19 mouse cellular contexts compared by ENCODE assay signal in genomic region chr11:38201136-38201741, GRCm38 (mm10).
DNase-seq lines count a peak whose midpoint lies in the region; ATAC-seq and TF ChIP-seq lines count a peak whose summit lies in the region.
"Had no signal": no experiment of that assay in that cellular context is flagged by ENCODE, and none has a peak within 500 bp of the region (broad histone marks: within the 10 kb centered on the region; RNA-seq: fewer than 3 reads in every experiment).

No protein-coding gene starts in this region.

- no peak overlapping the region for H3K4me3 ChIP-seq in embryonic facial prominence, embryonic 14.5 days (ENCODE audit: low read depth, low read length)
- no peak overlapping the region for H3K4me3 ChIP-seq in embryonic facial prominence, embryonic 10.5 days
- no peak overlapping the region for H3K4me3 ChIP-seq in kidney, embryonic 16.5 days (ENCODE audit: low read length)
- no peak overlapping the region for H3K4me3 ChIP-seq in kidney, embryonic 14.5 days (ENCODE audit: low read length)
- no peak overlapping the region for H3K4me3 ChIP-seq in lung, embryonic 16.5 days (ENCODE audit: low read length)
- no peak overlapping the region for H3K4me3 ChIP-seq in layer of hippocampus, adult 2 months
- H3K4me3 ChIP-seq: erythroblast, embryonic 14.5 days; heart, embryonic 10.5 days; hindbrain, embryonic 15.5 days; midbrain, embryonic 10.5 days; neural tube, embryonic 13.5 days had no signal

- no peak for TF ChIP-seq POLR2A in brain, embryonic 14.5 days (IDR thresholded peaks at IDR 0.05; ENCODE audit: borderline replicate concordance, extremely low read depth, insufficient read depth, insufficient read length, poor library complexity, severe bottlenecking)

- H3K27me3 ChIP-seq in embryonic facial prominence, embryonic 14.5 days (replicated peaks; ENCODE audit: control insufficient read depth, insufficient read depth, low read length), result no peaks in the 10 kb centered on the region
- H3K27me3 ChIP-seq in embryonic facial prominence, embryonic 10.5 days (replicated peaks; ENCODE audit: low read depth, poor library complexity, severe bottlenecking), result no peaks in the 10 kb centered on the region
- no peaks in the 10 kb centered on the region for H3K27me3 ChIP-seq in kidney, embryonic 16.5 days (ENCODE audit: insufficient read depth, low read length)
- no peaks in the 10 kb centered on the region for H3K27me3 ChIP-seq in kidney, embryonic 14.5 days (ENCODE audit: control insufficient read depth, insufficient read depth, low read length)
- H3K27me3 ChIP-seq in lung, embryonic 16.5 days (ENCODE audit: control insufficient read depth, insufficient read depth, low read depth, low read length), result no peaks in the 10 kb centered on the region
- H3K27me3 ChIP-seq: hindbrain, embryonic 15.5 days; neural tube, embryonic 13.5 days had no signal

- H3K4me2 ChIP-seq in embryonic facial prominence, embryonic 14.5 days (ENCODE audit: low read depth, low read length), result no peak overlapping the region
- no peak overlapping the region for H3K4me2 ChIP-seq in kidney, embryonic 16.5 days (replicated peaks; ENCODE audit: low read depth, low read length)
- H3K4me2 ChIP-seq in kidney, embryonic 14.5 days (replicated peaks; ENCODE audit: low read depth, low read length), result no peak overlapping the region
- no peak overlapping the region for H3K4me2 ChIP-seq in lung, embryonic 16.5 days (ENCODE audit: low read depth, low read length)
- H3K4me2 ChIP-seq: hindbrain, embryonic 15.5 days; neural tube, embryonic 13.5 days had no signal

- no peak for TF ChIP-seq CTCF in brain, embryonic 14.5 days (IDR thresholded peaks at IDR 0.05; ENCODE audit: borderline replicate concordance, extremely low read depth, insufficient read depth, insufficient read length)
- TF ChIP-seq CTCF in layer of hippocampus, adult 2 months (conservative IDR thresholded peaks at IDR 0.05), result no peak

- WGBS in embryonic facial prominence, embryonic 14.5 days, result 59% methylated on average over 3 of the region's 3 CpGs
- 82% methylated on average over 3 of the region's 3 CpGs for WGBS in embryonic facial prominence, embryonic 10.5 days
- WGBS in kidney, embryonic 16.5 days, result 68% methylated on average over 3 of the region's 3 CpGs
- 72% methylated on average over 3 of the region's 3 CpGs for WGBS in kidney, embryonic 14.5 days
- WGBS in lung, embryonic 16.5 days, result 34% methylated on average over 3 of the region's 3 CpGs

- H3K36me3 ChIP-seq in embryonic facial prominence, embryonic 14.5 days (ENCODE audit: control insufficient read depth, insufficient read depth, low read length), result no peaks in the 10 kb centered on the region
- H3K36me3 ChIP-seq in embryonic facial prominence, embryonic 10.5 days (replicated peaks), result no peaks in the 10 kb centered on the region
- H3K36me3 ChIP-seq in kidney, embryonic 16.5 days (ENCODE audit: insufficient read depth, low read length), result no peaks in the 10 kb centered on the region
- H3K36me3 ChIP-seq in kidney, embryonic 14.5 days (ENCODE audit: control insufficient read depth, insufficient read depth, low read length), result no peaks in the 10 kb centered on the region
- no peaks in the 10 kb centered on the region for H3K36me3 ChIP-seq in lung, embryonic 16.5 days (ENCODE audit: control insufficient read depth, insufficient read depth, low read length)
- H3K36me3 ChIP-seq: heart, embryonic 10.5 days; hindbrain, embryonic 15.5 days; midbrain, embryonic 10.5 days; neural tube, embryonic 13.5 days had no signal

- peak; percentile 87 for DNase-seq in embryonic facial prominence, embryonic 14.5 days (ENCODE audit: low spot score)
- DNase-seq in embryonic facial prominence, embryonic 10.5 days (ENCODE audit: low spot score), result no peak
- no peak for DNase-seq in lung, adult 18-20 months
- peak; percentile 76 for DNase-seq in brain, embryonic 14.5 days (ENCODE audit: low read depth)
- no peak for DNase-seq in layer of hippocampus, adult 2 months (ENCODE audit: low spot score in 2 of 2)
- DNase-seq: cerebellum, postnatal 25 days; gastrocnemius, postnatal 36 days; heart, postnatal 10 days; kidney, adult 9 months; liver; liver, postnatal 0 days had no signal

- H3K9me3 ChIP-seq in embryonic facial prominence, embryonic 14.5 days (ENCODE audit: control insufficient read depth, low read length), result no peaks in the 10 kb centered on the region
- no peaks in the 10 kb centered on the region for H3K9me3 ChIP-seq in embryonic facial prominence, embryonic 10.5 days
- no peaks in the 10 kb centered on the region for H3K9me3 ChIP-seq in kidney, embryonic 16.5 days (ENCODE audit: low read length)
- H3K9me3 ChIP-seq in kidney, embryonic 14.5 days (ENCODE audit: control insufficient read depth, low read length), result no peaks in the 10 kb centered on the region
- no peaks in the 10 kb centered on the region for H3K9me3 ChIP-seq in lung, embryonic 16.5 days (ENCODE audit: control insufficient read depth, low read length)
- H3K9me3 ChIP-seq: heart, embryonic 10.5 days; hindbrain, embryonic 15.5 days; midbrain, embryonic 10.5 days had no signal

- H3K4me1 ChIP-seq in embryonic facial prominence, embryonic 14.5 days (ENCODE audit: control insufficient read depth, insufficient read depth, low read length), result no peaks in the 10 kb centered on the region
- no peaks in the 10 kb centered on the region for H3K4me1 ChIP-seq in embryonic facial prominence, embryonic 10.5 days
- no peaks in the 10 kb centered on the region for H3K4me1 ChIP-seq in kidney, embryonic 16.5 days (ENCODE audit: insufficient read depth, low read length)
- H3K4me1 ChIP-seq in kidney, embryonic 14.5 days (ENCODE audit: control insufficient read depth, insufficient read depth, low read length), result no peaks in the 10 kb centered on the region
- H3K4me1 ChIP-seq in lung, embryonic 16.5 days (replicated peaks; ENCODE audit: control insufficient read depth, insufficient read depth, low read length), result peaks cover 2% of the 10 kb centered on the region; the same call in 1 of the 2 replicates
- H3K4me1 ChIP-seq: heart, embryonic 10.5 days; hindbrain, embryonic 15.5 days; neural tube, embryonic 13.5 days had no signal

- H3K27ac ChIP-seq in embryonic facial prominence, embryonic 14.5 days (replicated peaks; ENCODE audit: low read depth, low read length), result no peak overlapping the region
- H3K27ac ChIP-seq in embryonic facial prominence, embryonic 10.5 days (replicated peaks), result no peak overlapping the region
- H3K27ac ChIP-seq in kidney, embryonic 16.5 days (ENCODE audit: low read length), result no peak overlapping the region
- no peak overlapping the region for H3K27ac ChIP-seq in kidney, embryonic 14.5 days (ENCODE audit: low read depth, low read length)
- peak overlapping the region; percentile 77; the same call in 1 of the 2 replicates for H3K27ac ChIP-seq in lung, embryonic 16.5 days (ENCODE audit: low read length)
- no peak overlapping the region for H3K27ac ChIP-seq in layer of hippocampus, adult 2 months
- H3K27ac ChIP-seq: heart, embryonic 10.5 days; hindbrain, embryonic 15.5 days; midbrain, embryonic 10.5 days; neural tube, embryonic 13.5 days had no signal

- no peak for ATAC-seq in embryonic facial prominence, embryonic 14.5 days (ENCODE audit: low read depth)
- ATAC-seq in kidney, embryonic 16.5 days (ENCODE audit: low FRiP score, low TSS enrichment), result peak; percentile 54; the same call in 1 of the 2 replicates
- ATAC-seq in kidney, embryonic 14.5 days (ENCODE audit: low FRiP score, low TSS enrichment), result no peak
- peak; percentile 92 for ATAC-seq in lung, embryonic 16.5 days (ENCODE audit: low read depth)
- ATAC-seq: liver, postnatal 0 days had no signal

- H3K9ac ChIP-seq in embryonic facial prominence, embryonic 14.5 days (ENCODE audit: low read depth, low read length), result no peak overlapping the region
- H3K9ac ChIP-seq in kidney, embryonic 16.5 days (replicated peaks; ENCODE audit: low read length), result no peak overlapping the region
- H3K9ac ChIP-seq in kidney, embryonic 14.5 days (ENCODE audit: low read depth, low read length), result no peak overlapping the region
- no peak overlapping the region for H3K9ac ChIP-seq in lung, embryonic 16.5 days (ENCODE audit: low read length)
- H3K9ac ChIP-seq: hindbrain, embryonic 15.5 days; liver, postnatal 0 days; neural tube, embryonic 13.5 days had no signal

Comparison
In these comparisons a context has a peak if more than half of its experiments do, and no peak if none do; other contexts are left out.
1. ATAC-seq: peak in kidney, embryonic 16.5 days (single experiment) and lung, embryonic 16.5 days (single experiment); none in embryonic facial prominence, embryonic 14.5 days (single experiment) and kidney, embryonic 14.5 days (single experiment).
2. DNase-seq: peak in embryonic facial prominence, embryonic 14.5 days (single experiment) and brain, embryonic 14.5 days (single experiment); none in embryonic facial prominence, embryonic 10.5 days (single experiment), lung, adult 18-20 months (0 of 2) and layer of hippocampus, adult 2 months (0 of 2).